Mouse (Mus musculus): ENCODE measurements around the gene Glce.

Glce gene

DNA sequence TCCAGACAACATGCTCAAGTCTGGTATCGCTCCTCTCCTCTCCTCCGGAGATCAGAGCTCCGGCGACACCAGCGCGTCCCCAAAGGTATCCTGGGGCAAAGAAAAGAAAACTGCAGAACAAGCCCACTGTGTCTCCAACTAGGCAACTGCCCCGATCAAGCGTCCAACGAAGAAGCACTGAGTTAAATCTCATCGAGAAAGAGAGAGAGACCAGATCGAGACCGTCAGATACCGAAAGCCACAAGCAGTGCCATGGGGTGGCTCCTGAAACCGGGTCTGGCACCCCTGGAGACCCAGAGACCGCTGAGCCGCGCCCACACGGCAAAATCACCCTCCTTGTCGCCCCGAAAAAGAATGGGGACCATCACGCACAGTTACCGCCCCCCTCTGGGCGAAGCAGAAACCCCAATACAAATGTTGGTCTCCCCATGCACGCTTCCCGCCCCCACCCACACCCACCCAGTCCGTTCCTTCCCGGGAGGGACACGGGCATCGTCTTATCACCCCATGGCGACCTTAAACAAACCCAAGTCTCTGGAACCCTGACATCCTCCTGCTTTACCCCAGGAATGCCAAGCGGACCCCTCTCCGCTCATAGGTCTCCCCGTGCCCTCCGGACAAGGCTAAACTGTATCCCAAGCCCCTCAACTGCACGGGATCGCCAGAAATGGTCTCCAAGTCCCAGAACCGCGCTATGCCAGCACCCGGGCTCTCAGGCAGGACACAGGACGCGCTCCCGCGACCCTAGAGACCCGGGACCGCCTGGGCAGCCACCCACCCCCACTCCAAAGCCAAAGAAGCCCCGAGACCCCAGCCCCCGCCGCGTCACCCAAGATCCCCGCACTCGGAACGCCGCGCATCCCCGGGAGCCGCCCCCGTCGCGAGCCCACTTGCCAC is 656 bp downstream of the Glce start:
- peak; percentile 53 for DNase-seq (ENCODE audit: low spot score)

DNA sequence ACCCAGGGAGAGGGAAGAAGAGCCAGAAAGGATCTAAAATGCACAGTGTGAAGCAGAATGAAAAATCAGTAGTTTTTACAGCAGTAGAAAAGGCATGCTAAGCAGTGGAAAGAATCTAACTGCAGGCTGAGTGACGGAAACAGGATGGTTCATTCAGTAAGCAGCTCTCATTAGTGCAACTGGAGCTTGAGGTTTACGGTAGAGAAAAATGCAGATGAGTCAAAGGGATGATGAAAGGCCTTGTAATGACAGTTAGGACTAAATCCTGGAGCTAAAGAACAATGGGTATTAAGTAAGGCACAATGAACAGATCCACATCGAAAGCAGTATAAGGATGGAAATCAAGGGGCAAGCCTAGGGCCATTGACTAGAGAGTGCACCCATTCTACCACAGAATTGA is 3.7 kb downstream of the Glce start:
- no peak for DNase-seq (ENCODE audit: low spot score)

DNA sequence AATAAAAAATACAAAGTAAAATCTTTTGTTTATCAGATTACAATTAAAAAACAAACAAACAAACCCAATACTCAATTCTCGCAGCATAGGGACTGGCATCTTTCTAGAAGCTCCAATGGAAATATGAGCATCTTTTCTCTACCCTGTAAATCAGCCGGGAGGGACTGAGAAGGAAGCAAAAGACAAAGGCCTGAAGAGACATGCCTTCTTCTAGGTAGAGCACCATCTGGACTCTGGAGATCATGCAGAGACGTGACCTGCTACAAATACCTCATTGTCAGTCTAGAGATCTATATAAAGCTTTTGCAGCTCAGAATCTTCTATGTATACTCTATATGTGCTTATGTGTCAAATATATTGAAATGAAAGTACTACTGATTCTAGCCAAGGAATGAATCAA is 6.6 kb downstream of the Glce start:
- no peak for DNase-seq (ENCODE audit: low spot score)

DNA sequence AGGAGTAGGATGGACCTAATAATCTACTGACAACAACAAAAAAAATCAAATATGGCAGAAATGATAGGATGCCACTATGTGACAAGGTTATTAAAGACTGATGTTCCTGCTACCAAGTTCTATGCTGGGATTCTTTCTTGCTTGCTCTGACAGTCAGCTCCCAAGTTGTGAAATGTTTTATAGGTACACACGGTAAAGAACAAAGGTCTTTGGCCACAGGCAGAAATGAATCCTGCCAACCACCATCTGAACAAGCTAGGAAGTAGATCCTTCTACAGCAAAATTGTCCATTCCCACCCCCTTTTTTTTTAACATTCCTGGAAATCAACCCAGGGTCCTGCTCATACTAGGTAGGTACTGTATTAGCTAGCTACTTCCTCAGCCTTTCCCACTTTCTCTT is 25.9 kb downstream of the Glce start:
- no peak for DNase-seq (ENCODE audit: low spot score)

DNA sequence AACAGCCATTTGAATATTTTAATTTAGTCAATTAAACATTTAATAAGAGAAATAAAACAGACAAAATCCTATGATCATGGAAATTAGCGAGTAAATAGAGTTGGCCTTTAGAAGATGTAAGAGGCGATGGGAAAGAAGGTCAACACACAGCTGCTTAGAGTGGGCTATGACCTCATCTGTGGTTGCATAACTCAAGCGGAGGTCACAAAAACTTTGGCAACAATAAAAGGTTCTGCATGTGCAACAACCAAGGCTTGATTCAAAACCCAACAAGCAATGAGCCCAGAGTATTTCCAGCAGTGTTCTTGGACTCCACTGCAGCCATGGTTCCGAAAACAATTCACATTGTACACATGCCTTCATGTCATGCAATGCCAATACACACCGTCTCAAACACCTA is 30.9 kb downstream of the Glce start:
- no peak for DNase-seq (ENCODE audit: low spot score)

DNA sequence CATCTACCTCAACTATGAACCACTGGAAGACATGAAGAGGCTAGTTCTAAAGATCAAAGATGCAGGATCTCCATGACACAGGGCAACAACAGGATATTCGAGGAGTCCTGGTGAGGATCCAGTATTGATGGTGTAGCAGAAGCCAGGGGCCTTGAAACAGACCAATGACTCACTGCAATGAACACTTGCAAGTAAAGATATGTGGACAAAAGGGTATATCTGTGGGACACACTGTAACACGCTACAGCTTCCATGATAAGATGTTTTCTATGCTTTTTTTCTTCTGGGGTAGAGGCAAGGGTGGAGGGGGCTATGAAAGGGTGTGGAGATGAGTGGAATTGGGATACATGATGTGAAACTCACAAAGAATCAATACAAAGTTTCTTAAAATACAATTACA is 36.9 kb downstream of the Glce start:
- DNase-seq (ENCODE audit: low spot score): no peak

DNA sequence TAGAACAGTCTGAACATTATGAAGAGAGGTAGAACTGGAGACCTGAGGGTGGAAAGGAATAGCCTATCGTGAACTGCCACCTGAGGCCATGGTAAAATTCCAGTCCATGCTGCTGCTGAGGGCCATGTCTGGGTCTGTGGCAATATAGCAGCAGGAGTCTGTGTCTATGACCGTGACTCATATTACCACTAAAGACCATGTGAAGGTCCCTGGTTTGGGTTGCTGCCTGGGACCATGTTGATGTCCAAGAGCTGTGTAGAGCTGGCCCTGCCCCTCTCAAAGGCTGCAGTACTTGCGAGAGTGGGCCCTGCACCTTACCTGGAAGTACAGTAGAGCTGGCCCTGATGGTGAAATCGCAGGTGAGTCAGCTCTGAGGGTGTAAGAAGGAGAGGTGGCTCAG is 37.6 kb downstream of the Glce start:
- no peak for DNase-seq (ENCODE audit: low spot score)

DNA sequence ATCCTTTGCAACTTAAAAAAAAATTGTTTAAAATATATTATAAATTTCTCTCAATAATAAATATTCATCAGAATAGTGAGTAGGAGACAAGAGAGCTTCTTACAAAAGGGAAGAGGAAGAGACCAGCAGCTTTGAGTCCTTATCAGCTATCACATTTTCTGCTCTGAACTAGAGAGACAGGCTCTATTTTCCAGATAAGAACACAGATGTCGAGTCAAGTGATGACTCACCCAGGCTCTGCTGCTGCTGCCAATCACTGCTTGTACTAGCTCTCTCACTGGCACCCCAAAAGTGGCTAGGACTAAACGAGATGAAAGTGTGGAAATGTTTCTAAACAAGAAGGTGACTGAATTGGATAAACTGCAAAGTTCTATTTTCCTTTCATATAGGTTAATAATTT is 39.5 kb downstream of the Glce start:
- peak; percentile 41 for DNase-seq (ENCODE audit: low spot score)

DNA sequence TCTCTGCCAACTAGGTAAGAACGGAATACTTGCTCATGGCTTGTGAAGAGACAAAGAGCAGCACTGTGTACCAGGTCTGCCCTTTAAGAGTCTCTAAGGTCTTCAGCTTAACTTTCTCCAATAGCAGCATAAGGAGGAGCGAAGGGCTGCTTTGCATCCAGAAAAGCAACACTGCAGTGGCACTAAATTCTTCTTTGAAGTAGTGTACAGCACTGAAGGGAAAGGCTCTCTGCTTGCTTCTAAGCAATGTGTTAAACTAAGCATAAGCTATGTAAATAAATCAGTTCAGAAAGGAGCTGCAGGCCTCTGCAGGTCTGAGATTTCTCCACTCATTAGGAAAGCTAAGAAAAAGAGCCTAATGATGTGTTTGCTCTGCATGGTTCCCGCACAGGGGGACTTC is 40.9 kb downstream of the Glce start:
- no peak for DNase-seq (ENCODE audit: low spot score)

DNA sequence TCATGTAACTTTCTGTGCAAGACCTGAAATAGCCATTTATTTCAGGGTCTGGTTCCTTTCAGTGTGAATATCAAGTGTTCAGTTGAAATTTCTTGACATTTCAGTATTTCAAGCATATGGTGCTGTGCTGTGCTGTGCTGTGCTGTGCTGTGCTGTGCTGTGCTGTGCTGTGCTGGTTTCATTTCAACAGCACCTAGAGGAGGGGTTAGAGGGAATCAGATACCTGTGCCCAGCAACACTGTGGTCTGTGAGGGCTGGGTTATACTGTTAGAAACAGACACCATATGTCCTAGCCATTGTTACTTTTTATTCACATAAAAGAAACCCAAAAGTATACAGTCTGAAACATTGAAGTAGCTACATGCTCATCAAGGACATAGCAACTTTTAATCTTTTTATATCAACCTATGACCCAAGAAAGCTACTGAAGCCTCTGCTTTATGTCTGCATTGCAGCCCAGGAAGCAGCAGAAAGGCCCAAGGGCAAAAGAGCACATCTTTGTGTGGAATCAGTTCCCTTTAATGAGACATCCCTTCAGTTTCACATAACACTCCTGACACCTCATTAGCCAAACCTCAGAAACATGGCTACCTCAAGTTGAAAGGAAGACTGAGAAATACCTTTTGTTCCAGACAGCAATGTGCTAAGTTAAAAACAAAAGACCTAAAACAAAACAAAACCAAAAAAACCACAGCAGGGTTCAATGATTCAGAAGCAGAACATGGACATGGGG is 42.3 kb downstream of the Glce start:
- no peak for DNase-seq (ENCODE audit: low spot score)

DNA sequence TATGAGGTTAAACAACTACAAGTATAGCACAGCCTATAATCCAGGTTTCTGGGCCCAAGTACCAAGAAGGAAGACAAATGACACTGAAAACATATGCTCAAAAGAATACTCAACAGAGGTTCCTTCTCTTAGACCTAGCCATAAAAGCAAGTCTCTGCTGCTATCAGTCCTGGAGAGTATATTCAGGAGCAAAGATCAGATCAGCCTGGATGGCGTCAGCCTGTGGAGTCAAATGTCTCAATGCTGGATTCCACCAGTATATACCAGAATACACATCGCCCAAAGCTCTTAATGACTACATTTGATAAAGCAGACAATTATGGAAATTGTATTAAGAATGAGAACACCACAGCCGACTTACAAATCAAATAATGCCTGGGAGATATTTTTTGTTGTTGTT is 60.2 kb downstream of the Glce start:
- no peak for DNase-seq (ENCODE audit: low spot score)

DNA sequence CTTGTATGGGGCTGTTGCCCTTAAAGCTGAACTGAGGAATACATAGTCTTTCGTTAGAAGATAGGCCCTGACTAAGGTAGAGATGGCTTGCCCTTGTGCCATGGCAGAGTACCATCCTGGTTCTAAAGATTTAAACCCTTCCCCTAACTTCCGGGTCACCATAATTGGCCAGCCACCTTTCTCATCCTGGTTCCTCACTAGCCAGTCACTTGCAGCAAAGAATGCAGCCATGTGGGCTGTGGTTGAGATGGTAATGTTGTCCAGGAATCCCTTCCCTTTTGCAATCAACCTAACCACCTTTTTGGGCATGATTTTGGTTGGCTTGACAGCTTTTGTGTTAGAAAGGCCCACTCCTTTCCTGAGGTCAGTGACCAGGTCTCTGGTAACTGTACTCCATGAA is 62.0 kb downstream of the Glce start:
- no peak for DNase-seq (ENCODE audit: low spot score)

DNA sequence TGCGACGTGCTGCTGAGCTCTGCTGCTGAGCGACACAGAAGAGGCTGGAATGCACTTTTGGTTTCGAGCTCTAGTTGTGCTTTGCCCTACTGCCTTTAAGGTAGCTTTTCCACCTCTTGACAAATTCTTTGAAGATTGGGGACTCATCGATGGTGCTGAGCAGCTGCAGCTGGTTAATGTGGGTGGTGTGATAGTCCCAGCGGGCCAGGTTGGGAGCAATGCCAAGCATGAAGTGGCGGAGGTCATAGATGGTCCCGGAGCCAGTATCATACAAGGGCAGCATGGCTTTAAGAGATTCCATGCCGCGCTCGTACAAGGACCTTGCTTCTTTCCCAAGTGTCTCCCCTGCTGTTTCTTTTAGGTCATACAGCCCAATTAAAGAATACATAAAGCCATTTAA is 62.5 kb downstream of the Glce start:
- no peak for DNase-seq (ENCODE audit: low spot score)

DNA sequence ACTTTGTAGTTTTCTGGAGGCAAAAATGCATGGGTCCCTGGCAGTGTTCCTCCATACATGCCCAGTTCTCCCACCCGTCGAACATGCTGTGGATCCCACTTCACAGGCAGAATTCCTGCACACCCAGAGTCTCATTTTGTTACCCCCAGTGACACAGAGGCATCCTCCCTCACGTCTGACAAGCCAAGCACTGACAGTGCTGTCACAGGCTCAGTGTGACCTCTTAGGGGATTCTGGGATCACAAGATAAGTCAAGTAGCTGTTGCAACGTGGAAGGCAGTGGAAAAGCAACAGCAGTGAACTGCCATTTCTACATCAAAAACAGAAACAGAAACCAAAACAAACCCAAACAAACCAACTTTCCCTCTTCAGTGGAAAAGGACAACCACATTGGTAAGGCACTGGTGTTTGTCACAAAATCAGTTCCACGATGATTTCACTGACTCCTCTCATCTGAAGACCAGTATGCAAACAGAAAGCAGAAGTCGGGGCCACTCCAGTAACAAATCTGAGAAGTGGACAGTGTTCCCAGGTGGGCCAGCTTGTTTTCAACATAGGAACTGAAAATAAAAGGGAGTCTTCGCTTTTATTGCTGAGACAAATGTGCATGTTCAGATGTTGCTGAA is 64.5 kb downstream of the Glce start:
- DNase-seq (ENCODE audit: low spot score): no peak

DNA sequence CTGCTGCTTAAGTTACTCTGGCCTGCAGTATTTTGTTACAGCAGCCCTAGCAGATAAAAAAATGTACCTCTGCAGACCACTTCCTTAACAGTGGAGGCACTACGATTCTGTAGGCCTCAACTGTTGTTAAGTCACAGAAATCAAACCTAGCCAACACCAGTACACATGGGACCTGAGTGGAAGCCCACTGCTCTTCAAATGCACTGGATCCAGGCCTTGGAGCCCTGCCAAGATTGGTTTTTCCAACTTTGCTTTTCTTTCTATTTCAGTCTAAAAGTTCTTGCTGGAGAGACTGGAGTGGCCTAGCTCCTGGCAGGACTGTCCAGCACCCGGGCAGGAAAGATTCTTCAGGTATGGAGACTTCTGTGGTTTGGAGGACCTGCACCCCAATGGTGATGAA is 66.2 kb downstream of the Glce start:
- no peak for DNase-seq (ENCODE audit: low spot score)

DNA sequence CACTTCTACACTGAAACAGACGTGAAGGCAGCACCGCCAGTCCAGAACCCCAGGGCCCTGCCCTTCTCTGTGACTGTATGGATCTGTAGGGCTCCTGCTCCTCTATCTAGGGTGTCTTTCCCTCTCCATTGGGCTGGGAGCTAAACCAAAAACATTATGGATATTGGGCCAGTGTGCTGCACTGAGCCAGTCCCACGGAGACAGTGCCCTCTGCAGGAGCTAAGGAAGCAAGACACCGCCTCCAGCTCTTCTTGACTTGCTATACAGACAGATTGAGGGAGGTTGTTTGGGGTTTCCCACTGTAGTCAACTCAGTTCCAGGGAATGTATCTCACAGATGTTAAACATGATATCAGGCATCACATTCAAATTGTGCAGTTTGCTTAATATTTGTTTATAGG is 71.7 kb downstream of the Glce start:
- DNase-seq (ENCODE audit: low spot score): peak; percentile 17

DNA sequence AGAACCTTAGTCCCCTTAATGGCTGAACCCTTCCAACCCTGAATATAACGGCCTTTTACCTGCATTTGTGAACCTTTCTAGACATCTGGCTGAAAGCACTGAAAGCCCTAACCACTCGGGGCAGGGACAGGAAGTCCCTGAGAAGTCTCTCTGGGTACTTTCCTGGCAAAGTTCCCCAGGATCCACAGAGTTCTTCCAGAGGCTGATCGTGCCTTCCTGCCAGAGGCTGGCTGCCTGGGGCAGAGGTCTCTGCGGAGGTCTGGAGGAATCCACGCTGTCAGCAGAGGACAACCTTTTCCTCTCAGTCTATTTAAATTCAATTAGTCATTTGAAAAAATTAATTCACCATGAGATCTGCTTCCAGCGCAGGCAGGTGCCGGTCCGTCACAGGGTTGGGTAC is 73.3 kb downstream of the Glce start:
- DNase-seq (ENCODE audit: low spot score): no peak

DNA sequence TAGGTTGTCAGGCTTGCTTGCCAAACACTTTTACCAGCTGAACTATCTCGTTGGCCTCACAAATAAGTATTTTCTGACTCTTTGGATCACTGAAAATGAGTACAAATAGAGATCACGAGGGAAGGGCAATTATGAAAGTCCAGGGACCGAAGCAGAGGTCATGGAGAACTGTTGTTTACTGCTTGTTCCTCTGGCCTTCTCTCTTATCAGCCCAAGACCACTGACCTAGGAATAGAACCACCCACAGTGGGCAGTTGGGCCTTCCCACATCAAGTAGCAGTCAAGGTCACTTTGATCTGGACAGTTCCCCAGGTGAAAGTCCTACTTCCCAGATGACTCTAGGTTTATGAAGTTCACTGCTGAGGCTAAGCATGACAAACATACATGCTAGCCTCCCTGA is 80.3 kb downstream of the Glce start:
- DNase-seq (ENCODE audit: low spot score): no peak

DNA sequence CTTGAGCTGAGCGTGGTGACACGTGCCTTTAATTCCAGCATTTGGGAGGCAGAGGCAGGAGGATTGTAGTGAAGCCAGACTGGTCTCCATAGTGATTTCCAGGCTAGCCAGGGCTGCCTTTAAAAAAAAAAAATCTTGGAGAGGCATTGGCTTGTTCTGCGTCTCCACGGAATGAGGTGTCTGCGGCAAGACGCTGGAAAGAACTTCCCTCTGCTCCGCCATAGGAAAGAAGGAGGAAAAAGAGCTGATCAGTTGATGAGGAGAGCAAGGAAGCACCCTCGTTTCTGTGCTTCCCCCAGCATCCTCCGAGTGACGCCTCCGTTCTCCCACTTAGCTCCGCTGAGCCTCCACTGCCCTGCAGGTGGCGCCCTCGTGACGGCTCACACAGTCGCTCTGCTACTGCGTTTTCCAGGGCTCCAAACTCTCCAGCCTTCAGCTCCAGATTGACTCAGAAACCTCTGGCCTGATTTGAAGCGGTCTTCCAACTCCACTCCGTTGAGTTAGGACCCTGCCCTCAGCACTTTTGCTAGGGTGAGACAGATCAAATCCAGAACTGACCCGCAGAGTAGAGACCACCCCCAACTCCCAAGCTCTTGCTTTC is 82.3 kb downstream of the Glce start:
- DNase-seq (ENCODE audit: low spot score): peak; percentile 87

DNA sequence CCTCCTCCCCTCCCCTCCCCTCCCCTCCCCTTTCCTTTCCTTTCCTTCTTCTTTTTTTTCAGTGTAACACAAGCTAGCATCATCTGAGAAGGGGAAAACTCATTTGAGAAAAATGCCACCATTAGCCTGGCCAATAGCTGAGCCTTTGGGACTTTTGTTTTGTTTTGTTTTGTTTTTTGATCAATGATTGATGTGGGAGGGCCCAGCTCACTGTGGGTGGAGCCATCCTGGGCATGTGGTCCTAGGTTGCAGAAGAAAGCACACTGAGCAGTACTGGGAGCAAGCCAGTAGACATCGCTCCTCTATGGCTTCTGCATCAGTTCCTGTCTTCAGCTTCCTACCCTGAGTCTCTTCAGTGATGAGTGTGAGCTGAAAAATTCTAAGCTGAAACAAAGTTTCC is 86.6 kb downstream of the Glce start:
- DNase-seq (ENCODE audit: low spot score): no peak

DNA sequence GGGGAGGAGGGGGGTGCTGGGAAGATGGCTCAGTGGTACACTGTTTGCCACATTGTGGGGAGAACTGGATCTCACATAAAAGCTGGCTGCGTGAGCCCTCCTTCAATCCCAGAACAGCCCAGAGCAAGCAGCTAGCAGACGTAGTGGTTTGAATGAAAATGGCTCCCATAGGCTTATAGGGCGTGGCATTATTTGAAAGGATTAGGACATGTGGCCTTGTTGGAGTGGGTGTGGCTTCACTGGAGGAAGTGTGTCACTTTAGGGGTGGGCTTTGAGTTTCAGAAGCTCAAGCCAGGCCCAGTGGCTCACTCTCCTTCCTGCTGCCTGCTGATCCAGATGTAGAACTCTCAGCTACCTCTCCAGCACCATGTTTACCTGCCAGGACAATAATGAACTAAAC is 90.2 kb downstream of the Glce start:
- no peak for DNase-seq (ENCODE audit: low spot score)

DNA sequence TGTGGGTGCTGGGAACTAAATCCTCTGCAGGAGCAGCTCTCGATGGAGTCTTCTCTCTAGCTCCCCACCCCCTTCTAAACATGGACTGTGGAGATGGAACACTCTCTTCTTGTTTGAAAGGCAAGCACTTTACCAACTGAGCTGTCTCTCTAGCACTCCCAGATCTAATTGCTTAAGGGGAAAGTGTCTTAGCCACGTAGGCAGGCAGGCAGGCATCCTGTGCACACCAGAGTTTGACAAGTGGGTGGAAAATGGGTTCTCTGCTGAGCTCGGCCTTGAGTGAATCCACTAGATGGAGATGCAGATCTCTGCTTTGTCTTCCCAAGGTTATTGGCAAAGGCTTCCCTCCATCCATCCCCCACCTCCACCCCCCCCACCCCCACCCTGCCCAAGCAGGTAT is 94.4 kb downstream of the Glce start:
- no peak for DNase-seq (ENCODE audit: low spot score)

DNA sequence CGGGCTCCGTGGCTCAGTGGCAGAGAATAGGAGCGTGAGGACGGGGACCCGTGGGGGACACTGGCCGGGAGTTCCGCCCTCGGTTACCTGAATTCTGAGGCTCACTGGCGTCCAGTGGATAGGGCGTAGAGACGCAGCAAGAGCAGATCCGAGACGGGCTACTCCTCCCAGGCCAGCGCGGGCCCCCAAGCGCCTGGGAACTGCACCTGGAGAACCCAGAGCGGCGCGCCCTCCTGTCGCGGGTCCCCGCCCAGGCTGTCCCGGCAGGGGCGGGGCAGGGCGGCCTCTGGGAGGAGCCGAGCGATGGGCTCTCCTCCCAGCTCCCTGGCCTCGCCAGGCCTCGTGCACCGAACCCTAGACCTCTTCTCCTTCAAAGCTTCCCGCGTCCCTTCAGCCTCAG is 95.9 kb downstream of the Glce start, which contains the start of gene Paqr5:
Gene Paqr5, minus strand, starts transcription at position 257 of the 400 bp plus-strand sequence.
- no peak for DNase-seq (ENCODE audit: low spot score)
